Mouse (Mus musculus): ENCODE measurements around the gene Aff4. TPM values are rescaled to one million over a fixed set of nuclear protein-coding genes. Genes with fewer than 3 reads are reported as not detected.

Gene Aff4
- total and polyA plus RNA-seq, 3 experiments = 19.8 to 50.6 (median 22.1) TPM

- no peak for DNase-seq (ENCODE audit: extremely low read depth)
- Histone ChIP-seq H3K4me1 (ENCODE audit: control insufficient read depth in 1 of 2, insufficient read depth in 2 of 2) (peaks cover 11 to 19% of the 10 kb centered on the region in 2 experiments), H3K4me2 (ENCODE audit: insufficient read depth, low read depth, poor library complexity, severe bottlenecking) (no peak overlapping the region), H3K9me3 (replicated peaks; ENCODE audit: low read length) (no peaks in the 10 kb centered on the region), H3K36me3 (replicated peaks in 1 of 2; ENCODE audit: control insufficient read depth in 1 of 2, insufficient read depth in 1 of 2, low read length in 1 of 2) (no peaks in the 10 kb centered on the region), H3K4me3 (replicated peaks in 1 of 3; ENCODE audit: low read depth in 2 of 3, low read length in 2 of 3, poor library complexity in 1 of 3) (no peak overlapping the region), H3K9ac (ENCODE audit: insufficient read depth, low read depth) (no peak overlapping the region), H3K27ac (ENCODE audit: insufficient read depth, low read depth) (no peak overlapping the region), H3K79me2 (replicated peaks; ENCODE audit: control insufficient read depth, extremely low read depth, insufficient read depth, poor library complexity, severe bottlenecking) (no peaks in the 10 kb centered on the region), H3K27me3 (replicated peaks) (peaks cover 3% of the 10 kb centered on the region)
- TF ChIP-seq ZC3H11A (IDR thresholded peaks at IDR 0.05; ENCODE audit: low read depth, low read length) (no peak), MAFK (IDR thresholded peaks at IDR 0.05; ENCODE audit: insufficient replicate concordance, low read length) (no peak), UBTF (IDR thresholded peaks at IDR 0.05; ENCODE audit: low read depth, low read length) (no peak), MYC (IDR thresholded peaks at IDR 0.05; ENCODE audit: low read depth, low read length) (no peak), JUND (conservative IDR thresholded peaks at IDR 0.05; ENCODE audit: low read depth, low read length) (no peak)
- dilution Hi-C loops (cut with MboI; ENCODE audit: extremely low pct_ligation_motif_present, extremely low pct_unique_long_range_greater_than_20kb, low sequenced_read_pairs) = no loop called here
- in situ Hi-C loops (cut with MboI; ENCODE audit: low pct_ligation_motif_present, low pct_unique_long_range_greater_than_20kb, low sequenced_read_pairs) = no loop called here
Observed at GRCm38 (mm10) chr11:53436338-53436737, 85.7 kb downstream of the Aff4 start.

DNA sequence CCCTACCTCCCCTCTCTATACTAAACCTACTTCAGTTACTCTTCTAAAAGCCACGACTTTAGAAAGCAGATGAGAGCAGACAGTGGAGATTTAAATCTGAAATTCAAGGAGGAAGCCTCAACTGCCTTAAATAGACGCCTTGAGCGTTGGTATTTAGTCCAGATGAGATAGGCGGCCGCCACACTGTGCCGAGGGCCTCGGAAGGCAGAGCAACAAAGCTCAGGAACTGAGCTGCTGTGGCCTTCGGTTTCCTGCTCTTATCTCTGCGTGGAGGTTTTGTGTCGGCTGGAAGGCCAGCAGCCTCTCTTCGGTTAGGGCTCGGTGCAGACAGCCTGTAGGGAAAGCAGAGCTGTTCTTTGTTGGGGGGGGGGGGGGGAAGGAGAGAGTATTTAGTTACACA, 91.3 kb downstream of the Aff4 start:
- H3K9me3 ChIP-seq (replicated peaks; ENCODE audit: low read length) = no peaks in the 10 kb centered on the region
- in situ Hi-C loops (cut with MboI; ENCODE audit: low pct_ligation_motif_present, low pct_unique_long_range_greater_than_20kb, low sequenced_read_pairs) = no loop called here
- H3K27me3 ChIP-seq (replicated peaks) = no peaks in the 10 kb centered on the region
- no peak overlapping the region for H3K4me3 ChIP-seq (replicated peaks in 1 of 3; ENCODE audit: low read depth in 2 of 3, low read length in 2 of 3, poor library complexity in 1 of 3)
- TF ChIP-seq USF2 (conservative IDR thresholded peaks at IDR 0.05; ENCODE audit: low read depth, low read length) (no peak), MXI1 (IDR thresholded peaks at IDR 0.05; ENCODE audit: low read depth, low read length) (no peak)
- H3K79me2 ChIP-seq (replicated peaks; ENCODE audit: control insufficient read depth, extremely low read depth, insufficient read depth, poor library complexity, severe bottlenecking) = no peaks in the 10 kb centered on the region
- no peak overlapping the region for H3K27ac ChIP-seq (ENCODE audit: insufficient read depth, low read depth)
- H3K9ac ChIP-seq (ENCODE audit: insufficient read depth, low read depth) = no peak overlapping the region
- peaks cover 0 to 3% of the 10 kb centered on the region in 2 experiments; a peak in 1 of 4 replicates for H3K4me1 ChIP-seq (ENCODE audit: control insufficient read depth in 1 of 2, insufficient read depth in 2 of 2)
- dilution Hi-C loops (cut with MboI; ENCODE audit: extremely low pct_ligation_motif_present, extremely low pct_unique_long_range_greater_than_20kb, low sequenced_read_pairs) = no loop called here
- H3K4me2 ChIP-seq (ENCODE audit: insufficient read depth, low read depth, poor library complexity, severe bottlenecking) = no peak overlapping the region
- no peak for DNase-seq (ENCODE audit: extremely low read depth)
- no peaks in the 10 kb centered on the region for H3K36me3 ChIP-seq (replicated peaks in 1 of 2; ENCODE audit: control insufficient read depth in 1 of 2, insufficient read depth in 1 of 2, low read length in 1 of 2)

DNA sequence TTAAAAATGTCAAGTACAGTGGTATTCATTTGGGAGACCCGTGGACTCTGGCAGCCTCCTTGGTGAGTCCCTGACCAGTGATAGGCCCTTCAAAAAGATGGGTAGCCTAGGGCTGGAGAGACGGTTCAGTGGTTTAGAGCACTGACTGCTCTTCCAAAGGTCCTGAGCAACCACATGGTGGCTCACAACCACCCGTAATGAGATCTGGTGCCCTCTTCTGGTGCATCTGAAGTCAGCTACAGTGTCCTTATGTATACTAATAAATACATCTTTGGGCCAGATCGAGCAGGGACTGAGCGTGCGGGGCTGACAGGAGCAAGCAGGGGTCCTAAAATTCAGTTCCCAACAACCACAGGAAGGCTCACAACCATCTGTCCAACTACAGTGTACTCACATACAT, 93.2 kb downstream of the Aff4 start:
- H3K4me2 ChIP-seq (ENCODE audit: insufficient read depth, low read depth, poor library complexity, severe bottlenecking) = no peak overlapping the region; the same call in 1 of the 2 replicates
- H3K27me3 ChIP-seq (replicated peaks) = no peaks in the 10 kb centered on the region
- in situ Hi-C loops (cut with MboI; ENCODE audit: low pct_ligation_motif_present, low pct_unique_long_range_greater_than_20kb, low sequenced_read_pairs) (no loop called here), dilution Hi-C loops (cut with MboI; ENCODE audit: extremely low pct_ligation_motif_present, extremely low pct_unique_long_range_greater_than_20kb, low sequenced_read_pairs) (no loop called here)
- H3K27ac ChIP-seq (ENCODE audit: insufficient read depth, low read depth) = no peak overlapping the region
- H3K4me3 ChIP-seq (replicated peaks in 1 of 3; ENCODE audit: low read depth in 2 of 3, low read length in 2 of 3, poor library complexity in 1 of 3) = no peak overlapping the region
- TF ChIP-seq RAD21 (IDR thresholded peaks at IDR 0.05; ENCODE audit: low read depth, low read length) (peak; percentile 47), POLR2A (IDR thresholded peaks at IDR 0.05; ENCODE audit: low read depth, low read length) (0 out of 2 replicates have a peak, but pooled peaks have one; percentile 21), TCF12 (IDR thresholded peaks at IDR 0.05; ENCODE audit: low read depth, low read length) (no peak), MYC (IDR thresholded peaks at IDR 0.05; ENCODE audit: low read depth, low read length) (peak; percentile 93), CTCF (conservative IDR thresholded peaks at IDR 0.05 in 1 of 2, IDR thresholded peaks at IDR 0.05 in 1 of 2; ENCODE audit: low read depth in 2 of 2, low read length in 2 of 2) (peak in 1 of 2 experiments; percentile 94; a peak in 2 of 4 replicates), MAX (IDR thresholded peaks at IDR 0.05; ENCODE audit: low read length) (peak; percentile 70; the same call in 1 of the 2 replicates), SMC3 (IDR thresholded peaks at IDR 0.05; ENCODE audit: low read depth, low read length) (peak; percentile 58), JUND (conservative IDR thresholded peaks at IDR 0.05; ENCODE audit: low read depth, low read length) (no peak)
- DNase-seq (ENCODE audit: extremely low read depth) = peak; percentile 38
- H3K4me1 ChIP-seq (ENCODE audit: control insufficient read depth in 1 of 2, insufficient read depth in 2 of 2) = 0 out of 4 replicates have a peak, but pooled peaks cover 0 to 2% of the 10 kb centered on the region in 2 experiments
- no peak overlapping the region for H3K9ac ChIP-seq (ENCODE audit: insufficient read depth, low read depth)
- no peaks in the 10 kb centered on the region for H3K9me3 ChIP-seq (replicated peaks; ENCODE audit: low read length)
- no peaks in the 10 kb centered on the region for H3K79me2 ChIP-seq (replicated peaks; ENCODE audit: control insufficient read depth, extremely low read depth, insufficient read depth, poor library complexity, severe bottlenecking)
- H3K36me3 ChIP-seq (replicated peaks in 1 of 2; ENCODE audit: control insufficient read depth in 1 of 2, insufficient read depth in 1 of 2, low read length in 1 of 2) = no peaks in the 10 kb centered on the region
